Mouse (Mus musculus): ENCODE measurements around the gene Olfr150.
"Not testable (repeated sequence)": the region's sequence is repeated elsewhere in the genome, so short reads cannot be mapped to it uniquely, and the experiment has no call there.

Olfr150 gene

DNA sequence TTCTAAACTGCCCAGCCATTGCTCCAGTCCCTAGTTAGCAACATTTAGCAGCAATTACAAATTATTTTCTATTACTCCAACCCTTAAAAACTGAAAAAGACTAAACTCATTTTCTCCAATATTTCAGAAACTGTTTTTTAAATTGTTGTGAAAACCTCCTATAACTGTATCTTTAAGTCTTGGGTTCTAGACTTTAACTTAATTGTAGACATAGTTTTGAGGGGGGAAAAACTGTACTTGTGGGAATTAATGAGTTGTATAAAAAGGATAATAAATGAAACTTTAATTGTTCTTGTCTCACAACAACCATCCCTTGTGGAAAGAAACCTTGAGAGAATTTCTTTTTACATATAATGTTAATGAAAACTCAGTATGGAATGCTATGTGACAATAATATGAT is at the start of gene Olfr150:
TSS of gene Olfr150 (plus strand) at position 301 of the 400 bp plus-strand sequence.
- DNase-seq (ENCODE audit: low spot score), result no peak

DNA sequence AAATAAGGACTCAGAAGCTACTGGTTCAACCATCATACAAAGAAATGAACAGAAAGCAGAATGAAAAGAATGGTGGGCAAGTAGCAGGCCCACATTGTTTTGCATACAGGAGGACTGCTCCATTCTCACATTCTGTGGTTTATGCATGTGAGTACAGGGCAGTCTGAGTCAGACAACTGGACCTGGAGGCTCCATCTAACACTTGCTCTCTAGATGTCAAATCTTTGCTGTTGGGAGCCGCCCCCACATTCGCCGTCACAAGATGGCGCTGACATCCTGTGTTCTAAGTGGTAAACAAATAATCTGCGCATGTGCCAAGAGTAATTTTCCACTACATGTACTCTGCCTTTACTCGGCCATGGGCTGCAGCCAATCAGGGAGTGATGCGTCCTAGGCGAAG is 29.7 kb upstream of the Olfr150 start:
- not testable (repeated sequence) for DNase-seq (ENCODE audit: low spot score)

DNA sequence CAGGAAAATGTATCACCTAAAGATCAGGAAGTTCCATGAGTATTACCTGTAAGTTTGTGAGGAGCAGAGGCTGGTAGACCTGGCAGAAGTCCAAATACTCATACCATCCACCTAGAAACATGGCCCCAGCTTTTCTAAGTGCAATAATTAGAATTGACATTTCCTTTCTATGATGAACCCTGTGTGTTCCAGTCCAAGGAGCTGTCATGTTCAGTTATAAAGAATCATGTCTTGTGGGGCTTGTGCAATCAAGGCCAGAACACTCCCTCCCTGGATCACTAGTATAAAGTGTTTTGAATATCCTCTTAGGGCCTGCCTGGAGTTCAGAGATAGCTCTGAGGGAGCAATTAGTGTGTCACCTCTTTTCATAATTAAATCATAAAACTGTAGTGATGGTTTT is 23.8 kb upstream of the Olfr150 start, which contains the start of gene Olfr149:
TSS of gene Olfr149 (minus strand) at position 101 of the 400 bp plus-strand sequence.
- DNase-seq (ENCODE audit: low spot score), result no peak

DNA sequence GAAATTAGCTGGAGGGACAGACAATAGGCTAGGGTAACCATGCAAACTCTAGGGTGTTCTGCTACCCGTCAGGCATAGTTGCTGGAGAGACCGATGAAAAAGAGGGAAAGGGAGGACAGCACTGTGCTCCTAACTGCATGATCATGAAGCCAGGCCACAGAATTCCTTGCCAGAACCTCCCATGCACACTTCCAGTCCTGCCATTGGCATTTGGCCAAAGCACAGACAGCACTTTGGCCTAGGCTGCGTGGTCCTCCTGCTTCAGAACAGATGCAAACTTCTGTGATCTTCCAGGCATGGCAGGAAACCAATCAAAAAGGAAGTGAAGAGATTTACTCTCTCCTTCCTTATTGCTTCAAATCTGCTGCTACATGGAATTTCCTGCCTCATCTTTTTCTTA is 21.8 kb upstream of the Olfr150 start:
- no peak for DNase-seq (ENCODE audit: low spot score)

DNA sequence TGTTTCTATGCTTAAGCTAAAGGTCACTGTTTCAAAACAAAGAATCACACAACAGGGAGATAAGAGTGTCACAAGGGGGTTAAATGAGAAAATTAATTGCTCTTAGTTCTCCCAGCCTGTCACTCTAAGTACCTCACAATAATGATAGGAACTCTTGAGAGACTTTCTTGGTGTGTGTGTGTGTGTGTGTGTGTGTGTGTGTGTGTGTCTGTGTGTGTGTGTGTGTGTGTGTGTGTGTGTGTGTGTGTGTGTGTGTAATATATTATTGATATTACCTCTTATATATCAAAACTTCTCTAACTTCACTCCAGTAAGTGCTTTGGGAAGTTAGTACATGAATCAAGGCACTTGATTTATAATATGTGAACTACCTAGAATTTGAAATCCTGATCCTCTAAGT is 19.7 kb upstream of the Olfr150 start, which contains the start of gene Olfr965:
TSS of gene Olfr965 (plus strand) at position 301 of the 400 bp plus-strand sequence.
- no peak for DNase-seq (ENCODE audit: low spot score)

DNA sequence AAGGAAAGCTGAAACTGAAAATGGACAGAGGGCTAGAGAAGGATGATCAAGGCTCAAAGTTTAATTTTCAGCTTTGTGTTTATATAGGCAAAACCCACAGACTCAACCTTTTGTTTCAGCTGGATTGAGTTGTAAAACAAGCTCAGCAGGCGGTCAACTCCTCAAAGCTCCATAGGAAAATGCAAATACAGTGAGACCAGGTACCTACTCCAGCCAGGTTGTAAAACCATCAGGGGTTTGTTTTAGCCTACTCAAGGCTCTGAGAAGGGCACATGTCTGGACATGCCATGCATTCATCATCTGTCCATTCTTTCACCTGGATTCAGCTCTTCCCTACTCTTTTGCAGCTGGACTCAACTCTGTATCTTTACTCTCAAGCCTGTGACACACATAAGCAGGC is 10.0 kb downstream of the Olfr150 start:
- no peak for DNase-seq (ENCODE audit: low spot score)

DNA sequence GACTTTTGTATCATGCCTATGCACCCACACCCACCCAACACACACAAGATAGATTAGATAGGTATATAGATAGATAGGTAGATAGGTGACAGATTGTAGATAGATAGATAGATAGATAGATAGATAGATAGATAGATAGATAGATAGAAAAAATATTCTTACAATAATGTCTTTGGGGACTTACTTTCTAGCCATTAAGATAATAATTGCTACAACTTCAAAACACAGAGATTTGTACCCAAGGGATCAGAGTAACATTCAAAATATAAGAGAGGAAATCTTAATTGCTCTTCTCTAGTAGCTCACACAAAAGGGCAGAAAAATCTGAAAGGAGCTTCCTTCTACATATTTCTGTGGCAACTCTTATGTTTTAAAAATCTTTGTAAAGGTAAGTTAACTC is 15.2 kb downstream of the Olfr150 start, which contains the start of gene Olfr967:
TSS of gene Olfr967 (plus strand) at position 301 of the 400 bp plus-strand sequence.
- DNase-seq (ENCODE audit: low spot score), result no peak

DNA sequence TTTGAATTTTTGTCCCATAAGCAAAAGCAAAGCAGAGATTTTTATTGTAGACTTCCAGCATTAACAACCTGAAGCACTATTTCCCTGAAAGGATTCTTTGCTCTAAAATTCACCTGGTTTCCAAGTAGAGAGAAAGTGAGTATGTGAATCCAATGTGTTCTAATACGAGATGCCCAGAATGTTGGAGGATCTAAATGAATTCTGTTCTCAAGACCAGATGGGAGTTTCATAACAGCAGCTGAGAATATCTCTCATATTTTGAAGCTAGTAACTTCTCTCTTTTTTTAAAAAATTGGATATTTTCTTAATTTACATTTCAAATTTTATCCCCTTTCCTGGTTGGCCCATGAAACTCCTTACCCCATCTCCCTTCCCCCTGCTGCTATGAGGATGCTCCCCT is 15.7 kb downstream of the Olfr150 start:
- DNase-seq (ENCODE audit: low spot score), result no peak

DNA sequence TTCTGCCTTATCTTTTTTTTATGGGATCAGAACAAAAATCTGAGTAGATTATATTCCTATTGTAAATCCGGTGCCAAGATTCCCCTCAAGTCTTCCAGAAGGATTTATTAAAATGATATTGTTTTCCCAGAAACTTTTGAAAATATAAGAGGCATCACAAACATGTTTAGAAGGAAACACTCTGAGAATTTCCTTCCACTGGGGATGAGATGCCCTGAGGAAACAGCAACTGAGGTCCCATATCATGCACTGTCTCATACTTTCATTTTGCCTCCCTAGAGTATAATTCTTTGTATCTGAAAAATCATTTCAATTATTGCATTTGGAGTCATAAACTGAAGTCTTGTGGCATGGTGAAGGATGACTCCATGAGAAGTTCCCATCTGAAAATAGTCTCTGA is 52.4 kb downstream of the Olfr150 start, which contains the start of gene Olfr968:
TSS of gene Olfr968 (minus strand) at position 101 of the 400 bp plus-strand sequence.
- DNase-seq (ENCODE audit: low spot score), result no peak

Measured in ovary, adult 18-20 months (tissue).